Comparison of ENCODE assay signal across 21 mouse cellular contexts in genomic region chr2:137074313-137074620, GRCm38 (mm10). TPM values are rescaled to one million over a fixed set of nuclear protein-coding genes. Genes with fewer than 3 reads are reported as not detected.
DNase-seq lines count a peak whose midpoint lies in the region; ATAC-seq and TF ChIP-seq lines count a peak whose summit lies in the region.
"Had no signal": no experiment of that assay in that cellular context is flagged by ENCODE, and none has a peak within 500 bp of the region (broad histone marks: within the 10 kb centered on the region; RNA-seq: fewer than 3 reads in every experiment).

No protein-coding gene starts in this region.

- H3K4me2 ChIP-seq in forebrain, postnatal 0 days (ENCODE audit: low read depth), result no peak overlapping the region
- H3K4me2 ChIP-seq in kidney, embryonic 14.5 days (replicated peaks; ENCODE audit: low read depth, low read length), result no peak overlapping the region
- H3K4me2 ChIP-seq in midbrain, embryonic 11.5 days, result no peak overlapping the region
- H3K4me2 ChIP-seq in midbrain, embryonic 15.5 days, result no peak overlapping the region
- H3K4me2 ChIP-seq: embryonic facial prominence, embryonic 15.5 days; forebrain, embryonic 15.5 days; heart, embryonic 15.5 days; stomach, embryonic 15.5 days had no signal

- H3K9me3 ChIP-seq in forebrain, embryonic 10.5 days, result no peaks in the 10 kb centered on the region
- no peaks in the 10 kb centered on the region for H3K9me3 ChIP-seq in forebrain, postnatal 0 days (ENCODE audit: low read length)
- H3K9me3 ChIP-seq in kidney, embryonic 14.5 days (ENCODE audit: control insufficient read depth, low read length), result no peaks in the 10 kb centered on the region
- H3K9me3 ChIP-seq in midbrain, embryonic 11.5 days (ENCODE audit: control insufficient read depth, low read length), result no peaks in the 10 kb centered on the region
- H3K9me3 ChIP-seq in midbrain, embryonic 15.5 days, result no peaks in the 10 kb centered on the region
- H3K9me3 ChIP-seq: embryonic facial prominence, embryonic 15.5 days; forebrain, embryonic 15.5 days; heart, embryonic 15.5 days; neural tube, embryonic 12.5 days; stomach, embryonic 15.5 days had no signal

- no peak overlapping the region for H3K9ac ChIP-seq in forebrain, postnatal 0 days
- H3K9ac ChIP-seq in kidney, embryonic 14.5 days (ENCODE audit: low read depth, low read length), result no peak overlapping the region
- no peak overlapping the region for H3K9ac ChIP-seq in midbrain, embryonic 11.5 days (ENCODE audit: low read length)
- no peak overlapping the region for H3K9ac ChIP-seq in midbrain, embryonic 15.5 days
- H3K9ac ChIP-seq: embryonic facial prominence, embryonic 15.5 days; forebrain, embryonic 15.5 days; heart, embryonic 15.5 days; stomach, embryonic 15.5 days had no signal

- H3K27ac ChIP-seq in forebrain, embryonic 10.5 days, result peak overlapping the region; percentile 72
- H3K27ac ChIP-seq in forebrain, postnatal 0 days (ENCODE audit: low read depth, low read length), result no peak overlapping the region
- no peak overlapping the region; the same call in 1 of the 2 replicates for H3K27ac ChIP-seq in kidney, embryonic 14.5 days (ENCODE audit: low read depth, low read length)
- H3K27ac ChIP-seq in midbrain, embryonic 11.5 days (ENCODE audit: low read depth, low read length), result peak overlapping the region; percentile 73
- no peak overlapping the region for H3K27ac ChIP-seq in midbrain, embryonic 15.5 days
- H3K27ac ChIP-seq: embryonic facial prominence, embryonic 15.5 days; forebrain, embryonic 15.5 days; heart, embryonic 15.5 days; neural tube, embryonic 12.5 days; stomach, embryonic 15.5 days had no signal

- TF ChIP-seq CTCF in forebrain, postnatal 0 days (IDR thresholded peaks at IDR 0.05; ENCODE audit: low read depth), result no peak

- peaks cover 54% of the 10 kb centered on the region for H3K4me1 ChIP-seq in forebrain, embryonic 10.5 days
- no peaks in the 10 kb centered on the region for H3K4me1 ChIP-seq in forebrain, postnatal 0 days (ENCODE audit: insufficient read depth)
- H3K4me1 ChIP-seq in kidney, embryonic 14.5 days (ENCODE audit: control insufficient read depth, insufficient read depth, low read length), result peaks cover 6% of the 10 kb centered on the region; the same call in 1 of the 2 replicates
- peaks cover 24% of the 10 kb centered on the region for H3K4me1 ChIP-seq in midbrain, embryonic 11.5 days (ENCODE audit: control insufficient read depth, insufficient read depth, low read length)
- peaks cover 16% of the 10 kb centered on the region for H3K4me1 ChIP-seq in midbrain, embryonic 15.5 days
- H3K4me1 ChIP-seq: stomach, embryonic 15.5 days had no signal

- ATAC-seq in forebrain, postnatal 0 days, result no peak
- peak; percentile 29; the same call in 1 of the 2 replicates for ATAC-seq in kidney, embryonic 14.5 days (ENCODE audit: low FRiP score, low TSS enrichment)
- peak; percentile 25; the same call in 1 of the 2 replicates for ATAC-seq in midbrain, embryonic 11.5 days (ENCODE audit: low FRiP score)
- ATAC-seq in midbrain, embryonic 15.5 days (replicated peaks), result no peak

- no peak overlapping the region for H3K4me3 ChIP-seq in forebrain, embryonic 10.5 days
- H3K4me3 ChIP-seq in forebrain, postnatal 0 days (ENCODE audit: low read depth, low read length), result no peak overlapping the region
- no peak overlapping the region for H3K4me3 ChIP-seq in kidney, embryonic 14.5 days (ENCODE audit: low read length)
- H3K4me3 ChIP-seq in midbrain, embryonic 11.5 days (ENCODE audit: low read depth, low read length), result no peak overlapping the region
- H3K4me3 ChIP-seq in midbrain, embryonic 15.5 days, result no peak overlapping the region
- H3K4me3 ChIP-seq: embryonic facial prominence, embryonic 15.5 days; forebrain, embryonic 15.5 days; heart, embryonic 15.5 days; neural tube, embryonic 12.5 days; stomach, embryonic 15.5 days had no signal

- WGBS in forebrain, embryonic 10.5 days, result 11% methylated on average over 2 of the region's 2 CpGs
- 34% methylated on average over 2 of the region's 2 CpGs for WGBS in forebrain, postnatal 0 days
- 42% methylated on average over 1 of the region's 2 CpGs for WGBS in kidney, embryonic 14.5 days
- WGBS in midbrain, embryonic 11.5 days, result 9% methylated on average over 2 of the region's 2 CpGs
- WGBS in midbrain, embryonic 15.5 days, result 21% methylated on average over 2 of the region's 2 CpGs

- H3K27me3 ChIP-seq in forebrain, embryonic 10.5 days (ENCODE audit: poor library complexity, severe bottlenecking), result no peaks in the 10 kb centered on the region
- H3K27me3 ChIP-seq in forebrain, postnatal 0 days (ENCODE audit: insufficient read depth, low read length), result no peaks in the 10 kb centered on the region
- no peaks in the 10 kb centered on the region for H3K27me3 ChIP-seq in kidney, embryonic 14.5 days (ENCODE audit: control insufficient read depth, insufficient read depth, low read length)
- H3K27me3 ChIP-seq in midbrain, embryonic 11.5 days (ENCODE audit: control insufficient read depth, insufficient read depth, low read length), result no peaks in the 10 kb centered on the region
- H3K27me3 ChIP-seq in midbrain, embryonic 15.5 days (replicated peaks), result no peaks in the 10 kb centered on the region
- H3K27me3 ChIP-seq: embryonic facial prominence, embryonic 15.5 days; forebrain, embryonic 15.5 days; heart, embryonic 15.5 days; neural tube, embryonic 12.5 days; stomach, embryonic 15.5 days had no signal

- DNase-seq in forebrain, embryonic 10.5 days (ENCODE audit: extremely low spot score, low spot score), result no peak
- DNase-seq in forebrain, postnatal 0 days, result no peak
- DNase-seq in kidney, adult 9 months, result no peak
- peak; percentile 90 for DNase-seq in midbrain, embryonic 11.5 days (ENCODE audit: low spot score, missing footprints)
- DNase-seq in retina, postnatal 1 day, result no peak
- DNase-seq: adrenal gland, postnatal 10 days; cerebellum, adult 9-10 months; heart, postnatal 36 days; kidney, adult 8-10 months; left cerebral cortex, postnatal 4 days; lung, postnatal 4 days; right cerebral cortex, postnatal 4 days; thymus, postnatal 36 days had no signal

- peaks cover 3% of the 10 kb centered on the region; the same call in 1 of the 2 replicates for H3K36me3 ChIP-seq in forebrain, embryonic 10.5 days (replicated peaks)
- H3K36me3 ChIP-seq in forebrain, postnatal 0 days (ENCODE audit: insufficient read depth), result no peaks in the 10 kb centered on the region
- H3K36me3 ChIP-seq in kidney, embryonic 14.5 days (ENCODE audit: control insufficient read depth, insufficient read depth, low read length), result no peaks in the 10 kb centered on the region
- H3K36me3 ChIP-seq in midbrain, embryonic 11.5 days (ENCODE audit: control insufficient read depth, insufficient read depth, low read length), result no peaks in the 10 kb centered on the region
- H3K36me3 ChIP-seq in midbrain, embryonic 15.5 days (replicated peaks), result no peaks in the 10 kb centered on the region
- H3K36me3 ChIP-seq: embryonic facial prominence, embryonic 15.5 days; forebrain, embryonic 15.5 days; heart, embryonic 15.5 days; neural tube, embryonic 12.5 days; stomach, embryonic 15.5 days had no signal

RNA-seq across cellular contexts. Expression of gene Jag1, which starts 42.2 kb away (rescaled TPM):
- polyA plus RNA-seq in forebrain, embryonic 10.5 days (2016; fragmentation: Nextera tagmentation; extraction: Ambion mirVana), result 18.9 and 20.4 TPM in 2 replicates
- 4.9 and 10.3 TPM in 2 replicates for total RNA-seq in forebrain, postnatal 0 days (2014; rRNA removed)
- 2.7 and 4.1 TPM in 2 replicates for polyA plus RNA-seq in forebrain, postnatal 0 days (2015; fragmentation: Nextera tagmentation; extraction: Ambion mirVana)
- 36.6 and 56.2 TPM in 2 replicates for polyA plus RNA-seq in kidney, embryonic 14.5 days (2014; fragmentation: Nextera tagmentation; extraction: Ambion mirVana)
- polyA plus RNA-seq in midbrain, embryonic 11.5 days (2014; fragmentation: Nextera tagmentation; extraction: Ambion mirVana), result 35.4 TPM in 2 replicates
- polyA plus RNA-seq in midbrain, embryonic 15.5 days (2015; fragmentation: Nextera tagmentation; extraction: Ambion mirVana), result 11.7 and 12.6 TPM in 2 replicates
- total RNA-seq: megakaryocyte-erythroid progenitor cell, adult 5-6 weeks had no signal

Comparison
In these comparisons a context has a peak if more than half of its experiments do, and no peak if none do; other contexts are left out.
1. H3K27ac ChIP-seq: peak in forebrain, embryonic 10.5 days (single experiment) and midbrain, embryonic 11.5 days (single experiment); none in forebrain, postnatal 0 days (single experiment), kidney, embryonic 14.5 days (single experiment) and midbrain, embryonic 15.5 days (single experiment).
2. ATAC-seq: peak in kidney, embryonic 14.5 days (single experiment) and midbrain, embryonic 11.5 days (single experiment); none in forebrain, postnatal 0 days (single experiment) and midbrain, embryonic 15.5 days (single experiment).